Mouse (Mus musculus): ENCODE data around the gene Gja1. TPM values are rescaled to one million over a fixed set of nuclear protein-coding genes. Genes with fewer than 3 reads are reported as not detected.

Gja1 gene
- polyA plus RNA-seq (2015; fragmentation: Illumina TruSeq; extraction: RNeasy Lipid Tissue Mini Kit (QIAGEN cat#74804); ENCODE audit: insufficient read depth, low read depth, low replicate concordance) = 9.5 TPM

DNA sequence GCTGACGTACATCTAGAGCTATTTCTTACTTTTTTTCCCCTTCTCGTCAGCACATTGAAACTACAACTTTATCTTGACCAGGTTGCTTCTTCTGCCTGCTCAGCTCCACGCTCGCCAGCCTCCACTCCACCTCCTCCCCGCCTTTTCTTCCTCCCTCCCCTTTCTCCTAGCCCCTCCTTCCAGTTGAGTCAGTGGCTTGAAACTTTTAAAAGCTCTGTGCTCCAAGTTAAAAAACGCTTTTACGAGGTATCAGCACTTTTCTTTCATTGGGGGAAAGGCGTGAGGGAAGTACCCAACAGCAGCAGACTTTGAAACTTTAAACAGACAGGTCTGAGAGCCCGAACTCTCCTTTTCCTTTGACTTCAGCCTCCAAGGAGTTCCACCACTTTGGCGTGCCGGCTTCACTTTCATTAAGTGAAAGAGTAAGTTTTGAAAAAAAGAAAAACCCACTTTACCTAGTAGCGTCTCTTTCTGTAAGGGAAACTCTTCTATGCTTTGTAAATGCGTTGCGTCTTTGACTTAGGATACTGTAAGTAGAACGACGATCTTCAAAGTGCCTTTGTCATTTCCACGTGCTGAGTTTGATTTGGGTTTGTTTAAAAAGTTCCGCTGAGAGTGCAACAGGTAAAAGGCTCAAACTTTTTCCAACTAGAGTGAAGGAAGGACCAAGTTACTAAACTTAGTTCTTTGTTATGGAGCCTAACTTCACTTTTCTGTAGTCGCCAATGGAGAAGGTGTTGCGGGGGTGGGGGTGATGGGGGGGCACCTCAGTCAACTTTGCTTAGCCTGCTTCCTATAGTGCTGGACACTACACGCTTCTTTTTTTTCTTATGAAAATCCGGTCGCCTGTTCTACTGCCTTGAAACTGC is at the start of gene Gja1:
Gene Gja1, plus strand, starts transcription at position 234 of the 869 bp plus-strand sequence.

Other genes with a start within 250 kb of the Gja1 start
- gene Tbc1d32, start 148.6 kb upstream of the Gja1 start, polyA plus RNA-seq (2015; fragmentation: Illumina TruSeq; extraction: RNeasy Lipid Tissue Mini Kit (QIAGEN cat#74804); ENCODE audit: insufficient read depth, low read depth, low replicate concordance) = 1.2 TPM

All from pancreas, adult 10 weeks (tissue).